In genomic region chr2:44956232-44956631, GRCm38 (mm10) we compare ENCODE assay signal across 10 mouse cellular contexts. TPM values are rescaled to one million over a fixed set of nuclear protein-coding genes. Genes with fewer than 3 reads are reported as not detected.
DNase-seq lines count a peak whose midpoint lies in the region; ATAC-seq and TF ChIP-seq lines count a peak whose summit lies in the region.
"Had no signal": no experiment of that assay in that cellular context is flagged by ENCODE, and none has a peak within 500 bp of the region (broad histone marks: within the 10 kb centered on the region; RNA-seq: fewer than 3 reads in every experiment).

No protein-coding gene starts in this region.

- no peaks in the 10 kb centered on the region for H3K27me3 ChIP-seq in lung, postnatal 0 days (replicated peaks; ENCODE audit: insufficient read depth, low read length)
- no peaks in the 10 kb centered on the region for H3K27me3 ChIP-seq in liver, embryonic 14.5 days (ENCODE audit: control insufficient read depth, insufficient read depth, low read length)
- H3K27me3 ChIP-seq: embryonic facial prominence, embryonic 12.5 days had no signal

- no peak overlapping the region for H3K27ac ChIP-seq in lung, postnatal 0 days (ENCODE audit: low read length)
- peak overlapping the region; percentile 35 for H3K27ac ChIP-seq in liver, embryonic 14.5 days
- H3K27ac ChIP-seq: embryonic facial prominence, embryonic 12.5 days had no signal

- peak; percentile 84 for ATAC-seq in lung, postnatal 0 days
- ATAC-seq in liver, embryonic 14.5 days (ENCODE audit: insufficient read depth) = no peak

- H3K36me3 ChIP-seq in lung, postnatal 0 days (ENCODE audit: insufficient read depth, low read length) = no peaks in the 10 kb centered on the region
- H3K36me3 ChIP-seq in liver, embryonic 14.5 days (replicated peaks; ENCODE audit: control insufficient read depth, insufficient read depth, low read depth) = no peaks in the 10 kb centered on the region
- H3K36me3 ChIP-seq: embryonic facial prominence, embryonic 12.5 days had no signal

- intact Hi-C loops in heart, postnatal 36 days (cut with DNase I) = no loop called here
- intact Hi-C loops in left cerebral cortex, postnatal 14 days (cut with DNase I) = no loop called here

- DNase-seq in heart, adult 11 months = peak; percentile 96
- no peak for DNase-seq in heart, postnatal 36 days
- peak; percentile 67 for DNase-seq in lung, postnatal 0 days (ENCODE audit: low spot score)
- DNase-seq in lung, postnatal 4 days = no peak
- no peak for DNase-seq in liver, embryonic 14.5 days (ENCODE audit: low read depth in 3 of 3, low spot score in 3 of 3)
- DNase-seq in left cerebral cortex, postnatal 14 days (ENCODE audit: low spot score in 2 of 2) = no peak
- DNase-seq in spleen, adult 12 weeks (ENCODE audit: low spot score) = no peak
- no peak for DNase-seq in embryo, embryonic 11 days
- DNase-seq: layer of hippocampus, adult 9-11 months had no signal

- no peaks in the 10 kb centered on the region for H3K4me1 ChIP-seq in lung, postnatal 0 days (ENCODE audit: insufficient read depth, low read depth, low read length)
- peaks cover 31 to 32% of the 10 kb centered on the region in 2 experiments for H3K4me1 ChIP-seq in liver, embryonic 14.5 days (replicated peaks; ENCODE audit: control insufficient read depth in 2 of 2, insufficient read depth in 2 of 2, low read length in 1 of 2)

- no peak for TF ChIP-seq CTCF in lung, postnatal 0 days (IDR thresholded peaks at IDR 0.05)
- no peak for TF ChIP-seq CTCF in liver, embryonic 14.5 days (IDR thresholded peaks at IDR 0.05; ENCODE audit: low read depth)

- H3K9ac ChIP-seq in lung, postnatal 0 days (replicated peaks; ENCODE audit: low read depth) = no peak overlapping the region
- no peak overlapping the region; the same call in 1 of the 2 replicates for H3K9ac ChIP-seq in liver, embryonic 14.5 days (replicated peaks)
- H3K9ac ChIP-seq: embryonic facial prominence, embryonic 12.5 days had no signal

- WGBS in lung, postnatal 0 days = 23% methylated on average over 3 of the region's 3 CpGs
- 35% methylated on average over 3 of the region's 3 CpGs for WGBS in liver, embryonic 14.5 days (ENCODE audit: insufficient replicate concordance)

- no peaks in the 10 kb centered on the region for H3K9me3 ChIP-seq in lung, postnatal 0 days (ENCODE audit: low read length)
- H3K9me3 ChIP-seq in liver, embryonic 14.5 days (ENCODE audit: control insufficient read depth, low read length) = no peaks in the 10 kb centered on the region
- H3K9me3 ChIP-seq: embryonic facial prominence, embryonic 12.5 days had no signal

- H3K4me3 ChIP-seq in lung, postnatal 0 days (ENCODE audit: low read depth, low read length) = no peak overlapping the region
- H3K4me3 ChIP-seq in liver, embryonic 14.5 days (ENCODE audit: insufficient read depth in 1 of 2, low read depth in 2 of 2, low read length in 2 of 2) = no peak overlapping the region
- H3K4me3 ChIP-seq: embryonic facial prominence, embryonic 12.5 days had no signal

- peak; percentile 11; the same call in 1 of the 2 replicates for TF ChIP-seq EP300 in lung, postnatal 0 days (IDR thresholded peaks at IDR 0.05)
- TF ChIP-seq EP300 in liver, embryonic 14.5 days (IDR thresholded peaks at IDR 0.05; ENCODE audit: low read depth) = no peak

- H3K4me2 ChIP-seq in lung, postnatal 0 days (replicated peaks; ENCODE audit: low read depth, low read length) = no peak overlapping the region
- H3K4me2 ChIP-seq in liver, embryonic 14.5 days (ENCODE audit: low read depth) = no peak overlapping the region
- H3K4me2 ChIP-seq: embryonic facial prominence, embryonic 12.5 days had no signal

RNA-seq across cellular contexts. Expression of gene Gtdc1, which starts 28.8 kb away (rescaled TPM):
- total RNA-seq in heart, postnatal 36 days (2021) = 10 to 100 TPM; 14.3 to 21.3 TPM
- 7.6 and 10.0 TPM in 2 replicates for polyA plus RNA-seq in lung, postnatal 0 days (2015; fragmentation: Nextera tagmentation; extraction: Ambion mirVana)
- 3.3 and 5.8 TPM in 2 replicates for polyA plus RNA-seq in liver, embryonic 14.5 days (2012; rRNA removed)
- polyA plus RNA-seq in liver, embryonic 14.5 days (2014; fragmentation: Nextera tagmentation; extraction: Ambion mirVana) = 3.6 and 4.2 TPM in 2 replicates
- total RNA-seq in left cerebral cortex, postnatal 14 days (2021) = 10 to 100 TPM; 81.8 to 87.0 TPM

Comparison
In these comparisons a context has a peak if more than half of its experiments do, and no peak if none do; other contexts are left out.
1. DNase-seq: peak in heart, adult 11 months (single experiment) and lung, postnatal 0 days (single experiment); none in heart, postnatal 36 days (0 of 2), lung, postnatal 4 days (0 of 2), liver, embryonic 14.5 days (0 of 3), left cerebral cortex, postnatal 14 days (0 of 2), spleen, adult 12 weeks (single experiment) and embryo, embryonic 11 days (single experiment).